Mouse (Mus musculus) heart, embryonic 12.5 days (tissue): ENCODE data around the gene Tdp2. TPM values are rescaled to one million over a fixed set of nuclear protein-coding genes. Genes with fewer than 3 reads are reported as not detected.

ENCODE experiments used
- ATAC-seq: fragments of 200-750 bp; cut with Nextera tagmentation; 2 replicates; pipeline ENCODE4 v1.8.0; 2017; ENCODE audit warnings: moderate TSS enrichment, moderate library complexity; ENCODE audit not compliant: insufficient number of reproducible peaks, low FRiP score
- H3K27ac ChIP-seq: fragments of 300-500 bp; sonication (generic); 2 replicates; pipeline ENCODE4 v1.5.1; 2016; ENCODE audit warnings: mild to moderate bottlenecking, moderate library complexity; ENCODE audit not compliant: poor library complexity, severe bottlenecking
- H3K27me3 ChIP-seq: fragments of 300-500 bp; sonication (generic); replicated peaks from 2 replicates; pipeline ENCODE4 v1.6.1; 2016; ENCODE audit warnings: mild to moderate bottlenecking, moderate library complexity
- H3K36me3 ChIP-seq: fragments of 300-500 bp; sonication (generic); 2 replicates; pipeline ENCODE4 v1.6.1; 2016; ENCODE audit warnings: mild to moderate bottlenecking, moderate library complexity
- H3K4me1 ChIP-seq: fragments of 300-500 bp; sonication (generic); replicated peaks from 2 replicates; pipeline ENCODE4 v1.6.1; 2016; ENCODE audit warnings: mild to moderate bottlenecking
- H3K4me2 ChIP-seq: fragments of 300-500 bp; sonication (generic); 2 replicates; pipeline ENCODE4 v1.6.1; 2016; ENCODE audit warnings: mild to moderate bottlenecking, moderate library complexity
- H3K4me3 ChIP-seq: fragments of 300-500 bp; sonication (generic); 2 replicates; pipeline ENCODE4 v1.5.1; 2016; ENCODE audit warnings: mild to moderate bottlenecking
- H3K9ac ChIP-seq: fragments of 300-500 bp; sonication (generic); 2 replicates; pipeline ENCODE4 v1.6.1; 2016; ENCODE audit warnings: mild to moderate bottlenecking, moderate library complexity
- H3K9me3 ChIP-seq: fragments of 300-500 bp; sonication (generic); replicated peaks from 2 replicates; pipeline ENCODE4 v1.6.1; 2016; ENCODE audit warnings: mild to moderate bottlenecking, moderate library complexity
- WGBS: fragments of 180-500 bp; shearing (Covaris S2); methylation state at CpG from one replicate; pipeline ENCODE4 v1.1.7; 2016; 5-methylcytosine and 5-hydroxymethylcytosine counted together
- polyA plus RNA-seq: library from polyadenylated mRNA; unstranded; fragments of >200 nt; fragmentation: Nextera tagmentation; extraction: Ambion mirVana; gene quantifications from 2 replicates; pipeline ENCODE4 v1.2.1, GENCODE M21; 2016

The Tdp2 gene
- polyA plus RNA-seq, 1 experiment from 2014 or later, result 38.5 TPM

- peak within 1 kb of the TSS; percentile 99 for H3K9ac ChIP-seq
- peak within 1 kb of the TSS; percentile 92 for H3K4me2 ChIP-seq
- ATAC-seq, result peak; percentile 45
- H3K27me3 ChIP-seq, result no peaks in the 10 kb centered on the region
- H3K9me3 ChIP-seq, result no peaks in the 10 kb centered on the region
- peaks cover 16% of the 10 kb centered on the region for H3K4me1 ChIP-seq
- under 1% methylated on average over 49 of the region's 74 CpGs for WGBS
- peak within 1 kb of the TSS; percentile 100 for H3K4me3 ChIP-seq
- peak within 1 kb of the TSS; percentile 99 for H3K27ac ChIP-seq
- peaks cover 8% of the 10 kb centered on the region for H3K36me3 ChIP-seq
Observed at GRCm38 (mm10) chr13:24801308-24801921, 30.1 kb upstream of the Tdp2 start, which contains the start of gene BC005537. Gene BC005537 (plus strand): TSS chr13:24801657.

- Histone ChIP-seq H3K27me3 (no peaks in the 10 kb centered on the region), H3K4me1 (peaks cover 16% of the 10 kb centered on the region), H3K27ac (peak overlapping the region; percentile 99), H3K4me2 (peak overlapping the region; percentile 92), H3K9ac (peak overlapping the region; percentile 99), H3K36me3 (peaks cover 13% of the 10 kb centered on the region), H3K9me3 (no peaks in the 10 kb centered on the region), H3K4me3 (peak overlapping the region; percentile 100)
- ATAC-seq, result no peak
- under 1% methylated on average over 26 of the region's 26 CpGs for whole genome bisulfite sequencing
Observed at GRCm38 (mm10) chr13:24802131-24802691, 29.3 kb upstream of the Tdp2 start.

- H3K27ac ChIP-seq, result no peak overlapping the region
- peak overlapping the region; percentile 100 for H3K4me3 ChIP-seq
- no peaks in the 10 kb centered on the region for H3K27me3 ChIP-seq
- 24% methylated on average over 2 of the region's 2 CpGs for WGBS
- peak overlapping the region; percentile 92 for H3K4me2 ChIP-seq
- peaks cover 16% of the 10 kb centered on the region for H3K4me1 ChIP-seq
- no peaks in the 10 kb centered on the region for H3K9me3 ChIP-seq
- ATAC-seq, result no peak
- peaks cover 21% of the 10 kb centered on the region for H3K36me3 ChIP-seq
- H3K9ac ChIP-seq, result peak overlapping the region; percentile 99
Observed at GRCm38 (mm10) chr13:24803196-24803595, 28.3 kb upstream of the Tdp2 start.

GRCm38 (mm10) chr13:24806079-24806478 is 25.4 kb upstream of the Tdp2 start:
- H3K4me3 ChIP-seq, result no peak overlapping the region
- H3K9me3 ChIP-seq, result no peaks in the 10 kb centered on the region
- H3K4me1 ChIP-seq, result peaks cover 9% of the 10 kb centered on the region
- ATAC-seq, result no peak
- no peak overlapping the region for H3K9ac ChIP-seq
- H3K27ac ChIP-seq, result no peak overlapping the region
- no peaks in the 10 kb centered on the region for H3K27me3 ChIP-seq
- H3K36me3 ChIP-seq, result peaks cover 44% of the 10 kb centered on the region
- no peak overlapping the region for H3K4me2 ChIP-seq

GRCm38 (mm10) chr13:24812521-24812920 is 19.0 kb upstream of the Tdp2 start:
- Histone ChIP-seq H3K4me3 (no peak overlapping the region), H3K27ac (no peak overlapping the region), H3K27me3 (no peaks in the 10 kb centered on the region), H3K36me3 (peaks cover 74% of the 10 kb centered on the region), H3K4me2 (no peak overlapping the region), H3K9ac (no peak overlapping the region), H3K9me3 (no peaks in the 10 kb centered on the region), H3K4me1 (0 out of 2 replicates have a peak, but pooled peaks cover 4% of the 10 kb centered on the region)
- 89% methylated on average over 2 of the region's 2 CpGs for WGBS
- ATAC-seq, result no peak

- Histone ChIP-seq H3K27ac (no peak overlapping the region), H3K4me3 (no peak overlapping the region), H3K36me3 (peaks cover 73% of the 10 kb centered on the region), H3K4me2 (no peak overlapping the region), H3K9ac (no peak overlapping the region), H3K27me3 (no peaks in the 10 kb centered on the region), H3K4me1 (0 out of 2 replicates have a peak, but pooled peaks cover 4% of the 10 kb centered on the region), H3K9me3 (no peaks in the 10 kb centered on the region)
- no peak for ATAC-seq
- 91% methylated on average over 1 of the region's 1 CpGs for WGBS
Observed at GRCm38 (mm10) chr13:24814616-24815015, 16.9 kb upstream of the Tdp2 start.

DNA sequence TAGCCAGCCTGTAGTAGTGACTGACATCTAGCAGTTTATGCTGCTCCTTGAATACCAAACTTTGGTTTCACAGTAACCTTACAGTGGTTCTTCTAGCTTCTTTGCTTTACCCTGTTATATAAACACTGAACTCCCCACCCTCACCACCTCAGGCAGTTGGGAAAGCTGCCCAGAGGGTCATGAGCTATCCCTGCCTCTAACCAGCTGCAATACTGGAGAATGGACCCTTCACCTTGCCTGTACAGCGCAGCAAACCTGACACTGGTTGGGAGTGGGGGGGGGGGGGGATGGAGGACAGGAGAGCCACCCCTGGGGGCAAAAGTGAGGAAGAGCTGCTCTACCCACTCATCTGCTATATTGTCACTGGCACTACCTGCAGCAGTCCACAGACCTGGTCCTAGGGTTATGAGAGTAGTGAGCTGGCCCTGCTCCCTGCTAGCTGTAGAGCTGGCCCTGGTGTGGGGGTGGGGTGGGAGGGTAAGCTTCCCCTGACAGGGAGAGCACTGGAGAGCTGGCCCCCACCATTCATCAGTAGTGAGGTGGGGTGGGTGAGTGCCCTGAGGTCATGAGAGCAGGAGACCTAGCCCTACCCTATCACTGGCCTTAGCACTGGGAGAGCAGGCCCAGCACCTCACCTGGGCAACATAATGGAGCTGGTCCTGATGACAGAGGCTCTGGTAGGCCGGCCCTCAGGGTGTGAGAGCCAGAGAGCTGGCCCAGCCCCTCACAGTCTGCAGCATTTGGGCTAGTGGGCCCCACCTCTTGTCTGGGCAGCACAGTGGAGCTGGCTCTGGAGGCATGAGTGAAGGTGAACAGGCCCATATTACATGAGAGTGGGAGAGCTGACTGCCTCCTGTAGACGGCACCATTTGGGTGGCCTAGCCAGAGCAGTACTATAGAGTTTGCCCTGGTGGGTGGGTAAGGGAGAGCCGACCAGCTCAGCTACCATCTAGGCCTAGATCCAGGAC is 15.1 kb upstream of the Tdp2 start:
- H3K27me3 ChIP-seq, result no peaks in the 10 kb centered on the region
- no peak overlapping the region for H3K4me3 ChIP-seq
- no peak overlapping the region for H3K9ac ChIP-seq
- peaks cover 62% of the 10 kb centered on the region for H3K36me3 ChIP-seq
- H3K4me2 ChIP-seq, result no peak overlapping the region
- ATAC-seq, result peak; percentile 66
- 0 out of 2 replicates have a peak, but pooled peaks cover 4% of the 10 kb centered on the region for H3K4me1 ChIP-seq
- H3K9me3 ChIP-seq, result no peaks in the 10 kb centered on the region
- 62% methylated on average over 4 of the region's 4 CpGs for WGBS
- H3K27ac ChIP-seq, result no peak overlapping the region

DNA sequence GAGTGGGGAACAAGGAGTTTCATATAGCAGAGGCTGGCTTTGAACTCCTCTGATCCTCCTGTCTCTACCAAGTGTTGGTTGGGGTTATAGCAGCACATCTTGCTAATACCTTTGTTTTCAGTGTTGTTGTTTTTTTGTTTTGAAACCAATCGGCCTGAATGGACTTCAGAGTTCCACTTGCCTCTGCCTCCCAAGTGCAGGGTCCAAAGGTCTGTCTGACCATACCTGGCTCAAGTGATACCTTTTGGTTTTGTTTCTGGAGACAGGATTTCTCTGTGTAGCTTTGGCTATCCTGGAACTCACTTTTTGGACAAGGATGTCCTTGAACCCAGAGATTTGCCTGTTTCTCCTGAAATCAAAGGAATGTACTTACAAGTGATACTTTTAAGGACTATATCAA is 11.5 kb upstream of the Tdp2 start:
- peaks cover 42% of the 10 kb centered on the region for H3K36me3 ChIP-seq
- no peaks in the 10 kb centered on the region for H3K27me3 ChIP-seq
- H3K4me3 ChIP-seq, result no peak overlapping the region
- H3K9me3 ChIP-seq, result no peaks in the 10 kb centered on the region; the same call in 1 of the 2 replicates
- no peak for ATAC-seq
- H3K4me1 ChIP-seq, result peaks cover 10% of the 10 kb centered on the region
- WGBS, result 75% methylated on average over 1 of the region's 1 CpGs
- no peak overlapping the region for H3K27ac ChIP-seq
- no peak overlapping the region for H3K4me2 ChIP-seq
- H3K9ac ChIP-seq, result no peak overlapping the region

DNA sequence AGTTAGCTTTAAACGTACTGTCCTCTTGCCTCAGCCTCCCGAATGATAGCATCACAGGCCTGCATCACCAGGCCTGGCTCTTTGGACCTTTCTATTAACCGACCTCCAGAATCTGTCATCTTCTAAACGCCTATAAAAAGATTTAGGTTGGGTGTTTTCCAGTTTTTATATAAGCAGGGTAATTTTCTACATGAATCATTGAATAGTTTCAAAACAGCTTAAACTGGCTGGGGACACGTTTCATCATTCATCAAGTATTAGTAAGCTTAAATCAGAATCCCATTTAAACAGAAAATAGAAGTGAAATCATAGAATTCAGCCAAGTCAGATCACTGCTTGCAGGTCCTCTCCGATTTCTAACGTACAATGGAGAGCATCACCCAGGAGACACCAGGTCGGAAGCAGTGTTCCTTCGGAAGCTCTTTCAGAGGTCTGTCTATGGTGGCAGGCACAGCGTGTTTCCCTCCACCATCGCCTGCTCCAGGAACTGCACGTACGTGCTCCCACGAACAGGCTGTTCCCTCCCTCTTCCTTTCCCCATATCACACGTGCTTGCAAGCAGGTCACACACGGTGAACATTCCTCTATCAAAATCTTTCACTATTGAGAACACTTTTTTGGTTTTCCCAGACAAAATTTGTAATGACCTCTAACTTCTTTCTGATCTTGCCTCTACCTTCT is 8.7 kb upstream of the Tdp2 start:
- Histone ChIP-seq H3K9ac (no peak overlapping the region), H3K27me3 (no peaks in the 10 kb centered on the region), H3K4me3 (no peak overlapping the region), H3K9me3 (no peaks in the 10 kb centered on the region; the same call in 1 of the 2 replicates), H3K4me1 (peaks cover 28% of the 10 kb centered on the region), H3K4me2 (no peak overlapping the region), H3K27ac (no peak overlapping the region), H3K36me3 (peaks cover 26% of the 10 kb centered on the region)
- ATAC-seq, result no peak
- 87% methylated on average over 16 of the region's 16 CpGs for WGBS

DNA sequence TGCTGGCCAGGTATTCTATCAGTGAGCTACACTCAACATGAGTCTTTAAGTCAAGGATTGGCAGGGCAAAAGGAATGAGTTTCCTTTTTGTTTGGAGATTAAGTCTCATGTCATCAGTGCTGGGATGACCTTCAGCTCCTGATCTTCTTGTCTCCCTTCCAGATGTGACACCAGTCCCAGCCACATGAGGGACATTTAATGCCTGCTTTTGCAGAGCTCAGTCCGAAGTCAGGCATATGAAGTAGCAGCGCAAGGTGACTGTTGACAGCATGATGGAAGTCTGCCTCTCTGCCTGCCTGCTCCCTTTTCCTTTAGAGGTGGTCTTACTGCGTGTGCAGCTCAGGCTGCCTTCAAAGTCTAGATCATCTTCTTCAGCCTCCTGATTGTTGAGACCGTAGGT is 6.8 kb upstream of the Tdp2 start:
- no peak overlapping the region for H3K27ac ChIP-seq
- H3K4me1 ChIP-seq, result peaks cover 28% of the 10 kb centered on the region
- 60% methylated on average over 4 of the region's 4 CpGs for WGBS
- no peaks in the 10 kb centered on the region for H3K27me3 ChIP-seq
- no peak overlapping the region for H3K9ac ChIP-seq
- H3K9me3 ChIP-seq, result no peaks in the 10 kb centered on the region; the same call in 1 of the 2 replicates
- H3K36me3 ChIP-seq, result peaks cover 12% of the 10 kb centered on the region
- ATAC-seq, result no peak
- H3K4me2 ChIP-seq, result no peak overlapping the region
- H3K4me3 ChIP-seq, result no peak overlapping the region
